Mouse (Mus musculus): ENCODE results near the gene Zfp385c. TPM values are rescaled to one million over a fixed set of nuclear protein-coding genes. Genes with fewer than 3 reads are reported as not detected.
"Not testable (repeated sequence)": the region's sequence is repeated elsewhere in the genome, so short reads cannot be mapped to it uniquely, and the experiment has no call there.

The Zfp385c gene
- polyA plus RNA-seq, 1 experiment: 0.55 TPM

- DNase-seq: no peak
- TF ChIP-seq CTCF (IDR thresholded peaks at IDR 0.05; ENCODE audit: borderline replicate concordance, control insufficient read depth, extremely low read depth, insufficient read depth, low read length, poor library complexity) (no peak), POLR2A (IDR thresholded peaks at IDR 0.05; ENCODE audit: control insufficient read depth, extremely low read depth, insufficient read depth, low read length, poor library complexity) (no peak)
- no peak overlapping the region for H3K4me3 ChIP-seq (ENCODE audit: control insufficient read depth, insufficient read depth, low read length)
- H3K27ac ChIP-seq (ENCODE audit: control insufficient read depth, insufficient read depth, low read length): no peak overlapping the region
- H3K4me1 ChIP-seq (replicated peaks; ENCODE audit: control insufficient read depth, insufficient read depth, low read length): no peaks in the 10 kb centered on the region
- no peaks in the 10 kb centered on the region for H3K36me3 ChIP-seq (ENCODE audit: control insufficient read depth, insufficient read depth, low read length)
- WGBS: 93% methylated on average over 1 of the region's 1 CpGs
- no peaks in the 10 kb centered on the region for H3K27me3 ChIP-seq (ENCODE audit: control insufficient read depth, insufficient read depth, low read length)
Measured at GRCm38 (mm10) chr11:100671049-100671448, 21.2 kb downstream of the Zfp385c start.

- H3K27me3 ChIP-seq (ENCODE audit: control insufficient read depth, insufficient read depth, low read length): no peaks in the 10 kb centered on the region
- no peaks in the 10 kb centered on the region for H3K36me3 ChIP-seq (ENCODE audit: control insufficient read depth, insufficient read depth, low read length)
- no peak overlapping the region for H3K4me3 ChIP-seq (ENCODE audit: control insufficient read depth, insufficient read depth, low read length)
- H3K4me1 ChIP-seq (replicated peaks; ENCODE audit: control insufficient read depth, insufficient read depth, low read length): no peaks in the 10 kb centered on the region
- TF ChIP-seq POLR2A (IDR thresholded peaks at IDR 0.05; ENCODE audit: control insufficient read depth, extremely low read depth, insufficient read depth, low read length, poor library complexity): no peak
- TF ChIP-seq CTCF (IDR thresholded peaks at IDR 0.05; ENCODE audit: borderline replicate concordance, control insufficient read depth, extremely low read depth, insufficient read depth, low read length, poor library complexity): no peak
- H3K27ac ChIP-seq (ENCODE audit: control insufficient read depth, insufficient read depth, low read length): no peak overlapping the region
- DNase-seq: no peak
- WGBS: 94% methylated on average over 10 of the region's 10 CpGs
Measured at GRCm38 (mm10) chr11:100659806-100660205, 32.4 kb downstream of the Zfp385c start.

GRCm38 (mm10) chr11:100656458-100656857 lies 35.8 kb downstream of the Zfp385c start:
- 49% methylated on average over 6 of the region's 6 CpGs for WGBS
- no peaks in the 10 kb centered on the region for H3K4me1 ChIP-seq (replicated peaks; ENCODE audit: control insufficient read depth, insufficient read depth, low read length)
- no peaks in the 10 kb centered on the region for H3K27me3 ChIP-seq (ENCODE audit: control insufficient read depth, insufficient read depth, low read length)
- no peaks in the 10 kb centered on the region for H3K36me3 ChIP-seq (ENCODE audit: control insufficient read depth, insufficient read depth, low read length)
- TF ChIP-seq CTCF (IDR thresholded peaks at IDR 0.05; ENCODE audit: borderline replicate concordance, control insufficient read depth, extremely low read depth, insufficient read depth, low read length, poor library complexity): no peak
- no peak for TF ChIP-seq POLR2A (IDR thresholded peaks at IDR 0.05; ENCODE audit: control insufficient read depth, extremely low read depth, insufficient read depth, low read length, poor library complexity)
- H3K27ac ChIP-seq (ENCODE audit: control insufficient read depth, insufficient read depth, low read length): no peak overlapping the region
- H3K4me3 ChIP-seq (ENCODE audit: control insufficient read depth, insufficient read depth, low read length): no peak overlapping the region
- no peak for DNase-seq

- not testable (repeated sequence) for H3K27me3 ChIP-seq (ENCODE audit: control insufficient read depth, insufficient read depth, low read length); H3K4me3 ChIP-seq (ENCODE audit: control insufficient read depth, insufficient read depth, low read length); H3K4me1 ChIP-seq (replicated peaks; ENCODE audit: control insufficient read depth, insufficient read depth, low read length); H3K27ac ChIP-seq (ENCODE audit: control insufficient read depth, insufficient read depth, low read length); H3K36me3 ChIP-seq (ENCODE audit: control insufficient read depth, insufficient read depth, low read length)
- WGBS: 65% methylated on average over 3 of the region's 3 CpGs
- peak; percentile 14 for DNase-seq
Measured at GRCm38 (mm10) chr11:100655589-100655988, 36.7 kb downstream of the Zfp385c start.

- no peak overlapping the region for H3K27ac ChIP-seq (ENCODE audit: control insufficient read depth, insufficient read depth, low read length)
- TF ChIP-seq POLR2A (IDR thresholded peaks at IDR 0.05; ENCODE audit: control insufficient read depth, extremely low read depth, insufficient read depth, low read length, poor library complexity) (no peak), CTCF (IDR thresholded peaks at IDR 0.05; ENCODE audit: borderline replicate concordance, control insufficient read depth, extremely low read depth, insufficient read depth, low read length, poor library complexity) (no peak)
- WGBS: 61% methylated on average over 3 of the region's 3 CpGs
- no peaks in the 10 kb centered on the region for H3K4me1 ChIP-seq (replicated peaks; ENCODE audit: control insufficient read depth, insufficient read depth, low read length)
- no peaks in the 10 kb centered on the region for H3K36me3 ChIP-seq (ENCODE audit: control insufficient read depth, insufficient read depth, low read length)
- DNase-seq: no peak
- H3K27me3 ChIP-seq (ENCODE audit: control insufficient read depth, insufficient read depth, low read length): no peaks in the 10 kb centered on the region; the same call in 1 of the 2 replicates
- no peak overlapping the region for H3K4me3 ChIP-seq (ENCODE audit: control insufficient read depth, insufficient read depth, low read length)
Measured at GRCm38 (mm10) chr11:100651748-100652147, 40.5 kb downstream of the Zfp385c start.

- Histone ChIP-seq H3K4me3 (ENCODE audit: control insufficient read depth, insufficient read depth, low read length) (no peak overlapping the region), H3K27ac (ENCODE audit: control insufficient read depth, insufficient read depth, low read length) (no peak overlapping the region), H3K36me3 (ENCODE audit: control insufficient read depth, insufficient read depth, low read length) (no peaks in the 10 kb centered on the region), H3K27me3 (ENCODE audit: control insufficient read depth, insufficient read depth, low read length) (no peaks in the 10 kb centered on the region; the same call in 1 of the 2 replicates), H3K4me1 (replicated peaks; ENCODE audit: control insufficient read depth, insufficient read depth, low read length) (no peaks in the 10 kb centered on the region)
- DNase-seq: no peak
- TF ChIP-seq POLR2A (IDR thresholded peaks at IDR 0.05; ENCODE audit: control insufficient read depth, extremely low read depth, insufficient read depth, low read length, poor library complexity) (no peak), CTCF (IDR thresholded peaks at IDR 0.05; ENCODE audit: borderline replicate concordance, control insufficient read depth, extremely low read depth, insufficient read depth, low read length, poor library complexity) (no peak)
- 40% methylated on average over 8 of the region's 8 CpGs for WGBS
Measured at GRCm38 (mm10) chr11:100651205-100651604, 41.0 kb downstream of the Zfp385c start.

GRCm38 (mm10) chr11:100648405-100648804 lies 43.9 kb downstream of the Zfp385c start:
- no peaks in the 10 kb centered on the region for H3K36me3 ChIP-seq (ENCODE audit: control insufficient read depth, insufficient read depth, low read length)
- H3K4me3 ChIP-seq (ENCODE audit: control insufficient read depth, insufficient read depth, low read length): no peak overlapping the region
- no peak overlapping the region for H3K27ac ChIP-seq (ENCODE audit: control insufficient read depth, insufficient read depth, low read length)
- WGBS: 87% methylated on average over 8 of the region's 8 CpGs
- TF ChIP-seq POLR2A (IDR thresholded peaks at IDR 0.05; ENCODE audit: control insufficient read depth, extremely low read depth, insufficient read depth, low read length, poor library complexity) (no peak), CTCF (IDR thresholded peaks at IDR 0.05; ENCODE audit: borderline replicate concordance, control insufficient read depth, extremely low read depth, insufficient read depth, low read length, poor library complexity) (no peak)
- no peaks in the 10 kb centered on the region for H3K4me1 ChIP-seq (replicated peaks; ENCODE audit: control insufficient read depth, insufficient read depth, low read length)
- no peak for DNase-seq
- no peaks in the 10 kb centered on the region; the same call in 1 of the 2 replicates for H3K27me3 ChIP-seq (ENCODE audit: control insufficient read depth, insufficient read depth, low read length)
